Mouse (Mus musculus) ES-E14 (cell line): Measurements from ENCODE around the gene Kctd5. TPM values are rescaled to one million over a fixed set of nuclear protein-coding genes. Genes with fewer than 3 reads are reported as not detected.

Experiments used
- DNase-seq: peaks from one replicate; pipeline ENCODE4 v3.0.0-alpha.2; 2013; ENCODE audit warnings: low read depth, low spot score
- H3K27ac ChIP-seq: 2 replicates; pipeline ENCODE4 v1.5.1; 2012; ENCODE audit warnings: low read depth, mild to moderate bottlenecking, low read length, moderate library complexity, mixed read lengths; ENCODE audit not compliant: poor library complexity, insufficient read depth, severe bottlenecking
- H3K36me3 ChIP-seq: 2 replicates; pipeline ENCODE4 v1.6.1; 2012; ENCODE audit warnings: mild to moderate bottlenecking, low read length, moderate library complexity, mixed read lengths; ENCODE audit not compliant: control insufficient read depth, poor library complexity, insufficient read depth, severe bottlenecking
- H3K4me1 ChIP-seq, 2 experiments: fragments of 150-350 bp in 1 of 2; sonication (generic) in 1 of 2; 2 replicates each; pipeline ENCODE4 v1.6.1; 2012; ENCODE audit warnings: low read length in 2 of 2, mild to moderate bottlenecking in 1 of 2, mixed read lengths in 1 of 2; ENCODE audit not compliant: control insufficient read depth in 2 of 2, insufficient read depth in 2 of 2, poor library complexity in 1 of 2
- H3K4me3 ChIP-seq, 2 experiments: fragments of 150-350 bp in 1 of 2; sonication (generic) in 1 of 2; 2 replicates each; pipeline ENCODE4 v1.5.1; 2012; ENCODE audit warnings: low read length in 2 of 2, low read depth in 1 of 2, mild to moderate bottlenecking in 1 of 2, mixed read lengths in 1 of 2; ENCODE audit not compliant: insufficient read depth in 1 of 2, poor library complexity in 1 of 2, severe bottlenecking in 1 of 2
- H3K9ac ChIP-seq: 2 replicates; pipeline ENCODE4 v1.6.1; 2012; ENCODE audit warnings: low read depth, mild to moderate bottlenecking, low read length, mixed read lengths; ENCODE audit not compliant: poor library complexity, insufficient read depth, severe bottlenecking
- H3K9me3 ChIP-seq: fragments of 150-350 bp; sonication (generic); 2 replicates; pipeline ENCODE4 v1.6.1; 2012; ENCODE audit warnings: low read depth, mild to moderate bottlenecking, low read length; ENCODE audit not compliant: control insufficient read depth, insufficient read depth
- CHD2 ChIP-seq: IDR thresholded peaks from 2 replicates; pipeline ENCODE4 v1.6.1; 2014; ENCODE audit warnings: mild to moderate bottlenecking, low read depth, low read length, inconsistent platforms
- HCFC1 ChIP-seq: IDR thresholded peaks from 2 replicates; pipeline ENCODE4 v1.6.1; 2012; ENCODE audit warnings: low read length, inconsistent platforms, borderline replicate concordance; ENCODE audit not compliant: insufficient read depth
- MAFK ChIP-seq: IDR thresholded peaks from 2 replicates; pipeline ENCODE4 v1.6.1; 2014; ENCODE audit warnings: mild to moderate bottlenecking, low read depth, low read length, inconsistent platforms; ENCODE audit not compliant: insufficient read depth
- ZC3H11A ChIP-seq: IDR thresholded peaks from 2 replicates; pipeline ENCODE4 v1.6.1; 2012; ENCODE audit warnings: low read depth, mild to moderate bottlenecking, inconsistent platforms, low read length, borderline replicate concordance
- ZNF384 ChIP-seq: IDR thresholded peaks from 2 replicates; pipeline ENCODE4 v1.6.1; 2012; ENCODE audit warnings: low read depth, low read length, inconsistent platforms
- in situ Hi-C, 2 experiments: fragments of 600-800 bp; cut with MboI; formaldehyde crosslinking; loops; one replicate each; pipeline ENCODE4 v1.15.1; 2025; ENCODE audit warnings: low sequenced_read_pairs in 2 of 2, inconsistent platforms in 1 of 2; ENCODE audit not compliant: unreplicated experiment in 2 of 2
- total RNA-seq: library from RNA; depleted of rRNA; stranded (reverse); fragments of 300-350 nt; gene quantifications from 2 replicates; pipeline ENCODE4 v1.2.3, GENCODE M21; 2012

The Kctd5 gene
- total RNA-seq, 1 experiment, result 42.3 TPM

GRCm38 (mm10) chr17:24037360-24037759 lies 35.9 kb downstream of the Kctd5 start:
- Histone ChIP-seq H3K9ac (no peak overlapping the region), H3K9me3 (no peaks in the 10 kb centered on the region), H3K27ac (no peak overlapping the region), H3K4me3 (no peak overlapping the region; a peak in 1 of 4 replicates), H3K36me3 (no peaks in the 10 kb centered on the region), H3K4me1 (peaks cover 0 to 6% of the 10 kb centered on the region in 2 experiments; a peak in 1 of 4 replicates)
- no peak for DNase-seq
- in situ Hi-C loops, result no loop called here
- TF ChIP-seq ZNF384, result no peak
- no peak for TF ChIP-seq ZC3H11A
- no peak for TF ChIP-seq MAFK
- TF ChIP-seq CHD2, result no peak
- no peak for TF ChIP-seq HCFC1

- Histone ChIP-seq H3K9me3 (no peaks in the 10 kb centered on the region), H3K27ac (no peak overlapping the region), H3K4me1 (peaks cover 0 to 10% of the 10 kb centered on the region in 2 experiments; a peak in 2 of 4 replicates), H3K9ac (no peak overlapping the region), H3K36me3 (no peaks in the 10 kb centered on the region), H3K4me3 (no peak overlapping the region; a peak in 1 of 4 replicates)
- in situ Hi-C loops, result no loop called here
- no peak for DNase-seq
- TF ChIP-seq ZNF384 (no peak), HCFC1 (no peak), ZC3H11A (no peak), MAFK (no peak), CHD2 (no peak)
Measured at GRCm38 (mm10) chr17:24036954-24037353, 36.3 kb downstream of the Kctd5 start.

GRCm38 (mm10) chr17:24035087-24035486 lies 38.2 kb downstream of the Kctd5 start:
- Histone ChIP-seq H3K9me3 (no peaks in the 10 kb centered on the region), H3K27ac (no peak overlapping the region), H3K4me3 (no peak overlapping the region), H3K36me3 (no peaks in the 10 kb centered on the region), H3K4me1 (peaks cover 0 to 11% of the 10 kb centered on the region in 2 experiments; a peak in 2 of 4 replicates), H3K9ac (no peak overlapping the region)
- TF ChIP-seq ZNF384 (no peak), CHD2 (no peak), HCFC1 (no peak), MAFK (no peak), ZC3H11A (no peak)
- in situ Hi-C loops, result no loop called here
- no peak for DNase-seq

GRCm38 (mm10) chr17:24030551-24030950 lies 42.7 kb downstream of the Kctd5 start:
- no peak for DNase-seq
- TF ChIP-seq ZNF384 (no peak), ZC3H11A (no peak), MAFK (no peak), HCFC1 (no peak), CHD2 (no peak)
- H3K9me3 ChIP-seq, result no peaks in the 10 kb centered on the region
- no peak overlapping the region for H3K27ac ChIP-seq
- peak overlapping the region; percentile 55; the same call in 1 of the 2 replicates for H3K9ac ChIP-seq
- in situ Hi-C loops, result no loop called here
- peak overlapping the region; percentile 31 to 60 for H3K4me3 ChIP-seq
- peaks cover 0 to 10% of the 10 kb centered on the region in 2 experiments; a peak in 2 of 4 replicates for H3K4me1 ChIP-seq
- H3K36me3 ChIP-seq, result no peaks in the 10 kb centered on the region

- DNase-seq, result no peak
- in situ Hi-C loops, result no loop called here
- TF ChIP-seq CHD2 (no peak), MAFK (no peak), ZC3H11A (no peak), HCFC1 (no peak), ZNF384 (no peak)
- H3K27ac ChIP-seq, result no peak overlapping the region
- H3K36me3 ChIP-seq, result no peaks in the 10 kb centered on the region
- no peak overlapping the region for H3K9ac ChIP-seq
- no peak overlapping the region for H3K4me3 ChIP-seq
- H3K4me1 ChIP-seq, result peaks cover 0 to 10% of the 10 kb centered on the region in 2 experiments; a peak in 2 of 4 replicates
- no peaks in the 10 kb centered on the region for H3K9me3 ChIP-seq
Measured at GRCm38 (mm10) chr17:24029477-24029876, 43.8 kb downstream of the Kctd5 start.
